Mouse (Mus musculus): ENCODE measurements around the gene Gabre.

Gene Gabre

DNA sequence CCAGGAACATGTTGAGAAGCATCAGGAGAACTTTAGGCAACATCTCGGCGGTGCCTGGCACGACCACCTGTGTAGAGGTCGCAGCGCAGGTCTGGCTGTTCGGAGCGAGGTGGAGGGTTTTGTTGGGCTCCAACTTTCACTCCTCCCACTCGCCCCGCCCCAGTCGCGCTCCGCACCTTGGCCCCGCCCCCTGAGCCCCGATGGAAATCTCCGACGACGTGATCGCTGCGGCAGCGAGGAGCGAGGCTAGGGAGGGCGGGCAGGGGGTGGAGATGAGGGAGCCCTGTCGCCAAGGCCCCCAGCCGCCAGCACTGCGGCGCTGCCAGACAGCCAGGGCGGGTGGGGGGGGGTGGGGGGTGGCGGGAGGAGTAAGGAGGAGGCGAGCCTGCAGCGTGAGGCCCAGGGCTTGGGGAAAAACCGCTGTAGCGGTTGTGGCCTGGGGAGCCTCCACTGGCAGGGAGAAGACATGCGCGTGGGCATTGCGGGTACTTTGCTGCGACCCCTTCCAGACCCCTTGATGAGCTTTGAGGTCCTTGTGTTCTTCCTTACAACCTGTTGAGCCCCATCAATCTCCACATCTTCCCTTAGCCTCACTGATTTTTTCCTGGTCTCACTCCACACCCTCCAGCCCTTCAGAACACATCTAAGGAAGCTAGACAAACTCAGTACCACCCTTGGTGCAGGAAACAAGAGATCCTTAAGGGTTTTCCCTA, at the start of gene Gabre:
Gabre (minus strand) TSS at position 145 of the 713 bp plus-strand sequence.
- WGBS: 10% methylated on average over 28 of the region's 36 CpGs

GRCm38 (mm10) chrX:72297812-72298211, 23.2 kb upstream of the Gabre start:
- WGBS: 58% methylated on average over 2 of the region's 2 CpGs

DNA sequence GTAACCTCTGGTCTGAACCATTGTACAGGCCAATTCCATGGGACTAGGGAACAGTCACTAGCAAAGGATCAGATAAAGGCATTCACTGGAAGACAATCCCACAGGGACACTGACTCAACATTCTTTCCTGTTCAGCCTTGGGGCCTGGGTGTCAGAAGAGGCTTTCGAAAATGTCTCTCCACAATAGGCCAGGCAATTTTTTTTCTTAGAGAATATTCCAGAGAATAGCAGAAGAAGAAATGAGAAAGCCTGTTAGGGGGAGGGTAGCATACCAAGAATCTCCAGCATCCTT, 715 bp upstream of the Gabre start:
- WGBS: 96% methylated on average over 1 of the region's 1 CpGs

GRCm38 (mm10) chrX:72273966-72274658, 491 bp downstream of the Gabre start:
- 6% methylated on average over 27 of the region's 27 CpGs for WGBS

DNA sequence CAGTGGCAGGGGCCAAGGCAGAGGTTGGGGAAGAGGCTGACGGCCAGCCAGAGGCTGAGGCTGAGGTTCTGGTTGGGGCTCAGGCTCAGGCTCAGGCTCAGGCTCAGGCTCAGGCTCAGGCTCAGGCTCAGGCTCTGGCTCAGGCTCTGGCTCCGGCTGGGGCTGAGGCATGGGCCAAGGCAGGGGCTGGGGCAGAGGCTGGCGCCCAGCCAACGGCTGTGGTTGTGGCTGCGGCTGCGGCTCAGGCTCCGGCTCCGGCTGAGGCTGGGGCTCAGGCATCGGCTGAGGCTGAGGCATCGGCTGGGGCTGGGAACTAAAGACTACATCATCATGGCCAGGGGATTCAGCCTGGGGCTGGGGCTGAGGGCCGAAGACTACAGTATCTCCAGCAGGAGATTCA, 4.0 kb downstream of the Gabre start:
- 72% methylated on average over 11 of the region's 11 CpGs for WGBS

DNA sequence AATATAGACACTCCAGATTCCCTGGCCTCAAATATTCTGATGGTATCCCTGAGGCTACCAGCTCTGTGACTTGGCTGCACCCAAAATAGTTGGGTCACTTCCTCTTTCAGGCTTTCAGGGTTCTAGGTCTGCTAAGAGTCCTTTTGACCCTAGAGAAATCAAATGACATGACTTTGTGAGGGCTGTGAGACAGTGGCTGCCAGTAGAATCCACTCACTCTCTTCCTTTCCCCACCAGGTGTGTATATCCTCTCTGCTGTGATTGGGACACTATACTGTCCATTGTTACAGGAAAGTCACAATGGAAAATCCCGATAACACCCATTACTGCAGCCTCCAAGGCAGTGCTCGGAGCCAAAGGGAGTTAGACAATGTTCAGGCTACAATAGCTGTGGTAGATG, 52.9 kb downstream of the Gabre start, which contains the start of gene Magea4:
Magea4 (plus strand) TSS at position 301 of the 400 bp plus-strand sequence.
- 92% methylated on average over 2 of the region's 2 CpGs for WGBS

Measured in cerebral cortex, adult 2 months (tissue).